Mouse (Mus musculus) spleen, adult 2 months (tissue): Measurements from ENCODE around the gene Uts2. TPM values are rescaled to one million over a fixed set of nuclear protein-coding genes. Genes with fewer than 3 reads are reported as not detected.

Experiments used
- DNase-seq, 2 experiments: peaks; one replicate each; pipeline versions ENCODE4 v3.0.0 to v3.0.0-alpha.2; 2012 to 2021; ENCODE audit warnings: low spot score in 2 of 2, low read depth in 1 of 2
- H3K27ac ChIP-seq: fragments of 200-500 bp; 2 replicates; pipeline ENCODE4 v1.5.1; 2012; ENCODE audit warnings: low read length, inconsistent platforms; ENCODE audit not compliant: insufficient read depth
- H3K27me3 ChIP-seq: fragments of 200-500 bp; 2 replicates; pipeline ENCODE4 v1.6.1; 2012; ENCODE audit warnings: mild to moderate bottlenecking, moderate library complexity, low read length, inconsistent platforms; ENCODE audit not compliant: control insufficient read depth, insufficient read depth
- H3K36me3 ChIP-seq: fragments of 200-500 bp; 2 replicates; pipeline ENCODE4 v1.6.1; 2012; ENCODE audit warnings: mild to moderate bottlenecking, low read length, inconsistent platforms; ENCODE audit not compliant: control insufficient read depth, insufficient read depth
- H3K4me1 ChIP-seq: fragments of 200-500 bp; 2 replicates; pipeline ENCODE4 v1.6.1; 2011; ENCODE audit warnings: inconsistent platforms; ENCODE audit not compliant: control insufficient read depth, insufficient read depth, insufficient read length
- H3K4me3 ChIP-seq: fragments of 200-500 bp; 2 replicates; pipeline ENCODE4 v1.5.1; 2011; ENCODE audit warnings: mild to moderate bottlenecking, inconsistent platforms; ENCODE audit not compliant: insufficient read depth, insufficient read length; ENCODE audit errors: extremely low read depth
- CTCF ChIP-seq: fragments of 200-500 bp; IDR thresholded peaks from 2 replicates; pipeline ENCODE4 v1.5.1; 2011; ENCODE audit warnings: mild to moderate bottlenecking, inconsistent platforms; ENCODE audit not compliant: insufficient read depth, insufficient read length, insufficient replicate concordance; ENCODE audit errors: extremely low read depth
- POLR2A ChIP-seq: fragments of 200-500 bp; IDR thresholded peaks from 2 replicates; pipeline ENCODE4 v1.6.1; 2011; ENCODE audit warnings: low read depth, low read length, inconsistent platforms
- WGBS: fragments of 180-500 bp; shearing (Covaris S2); methylation state at CpG from one replicate; pipeline ENCODE4 v1.1.7; 2018; 5-methylcytosine and 5-hydroxymethylcytosine counted together
- polyA plus RNA-seq: library from polyadenylated mRNA; depleted of rRNA; stranded (reverse); fragments of >200 nt; gene quantifications from 2 replicates; pipeline ENCODE4 v1.2.3, GENCODE M21; 2012; rRNA removed

The Uts2 gene
- polyA plus RNA-seq = not detected in 2 replicates

DNA sequence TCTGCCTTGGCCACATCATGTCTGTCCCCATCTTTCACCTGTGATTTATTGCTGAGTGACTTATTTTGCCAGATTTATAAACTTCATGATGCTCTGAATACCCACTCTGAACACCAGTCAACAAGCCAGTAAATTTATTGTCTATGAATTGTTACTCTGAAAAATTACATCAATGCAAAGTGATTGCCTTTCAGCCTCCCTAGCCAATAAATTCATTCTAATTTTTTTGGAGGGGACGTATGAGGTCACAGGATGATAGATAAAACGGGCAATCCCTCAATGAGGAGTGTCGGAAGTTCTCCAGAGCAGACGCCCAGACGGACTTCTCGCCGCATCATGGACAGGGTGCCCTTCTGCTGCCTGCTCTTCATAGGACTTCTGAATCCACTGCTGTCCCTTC lies at the start of gene Uts2:
Gene Uts2, plus strand, starts transcription at position 301 of the 400 bp plus-strand sequence.
- Histone ChIP-seq H3K27me3 (no peaks in the 10 kb centered on the region), H3K27ac (no peak within 1 kb of the TSS), H3K4me3 (no peak within 1 kb of the TSS), H3K4me1 (no peaks in the 10 kb centered on the region), H3K36me3 (no peaks in the 10 kb centered on the region)
- DNase-seq = no peak
- TF ChIP-seq POLR2A (no peak), CTCF (no peak)
- 91% methylated on average over 7 of the region's 7 CpGs for WGBS

DNA sequence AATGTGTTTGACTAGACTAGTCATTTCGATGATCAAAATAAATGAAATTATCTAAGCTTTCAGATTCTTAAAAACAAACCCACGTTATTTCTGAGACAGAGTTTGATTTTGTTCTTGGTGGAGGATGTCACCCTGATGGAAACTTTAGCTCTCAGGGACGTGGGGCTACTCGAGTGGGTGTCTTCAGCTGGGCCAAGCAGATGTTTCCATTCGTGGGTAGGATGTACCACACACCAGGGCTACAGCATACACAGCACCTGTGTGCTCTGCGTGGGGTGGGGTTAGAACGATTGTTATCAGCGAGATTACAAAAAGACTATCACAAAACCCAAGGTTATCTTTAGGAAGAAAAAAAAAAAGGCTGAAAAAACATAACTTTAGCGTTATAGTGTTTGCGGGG lies 45.9 kb upstream of the Uts2 start:
- Histone ChIP-seq H3K4me3 (no peak overlapping the region), H3K27me3 (no peaks in the 10 kb centered on the region), H3K4me1 (no peaks in the 10 kb centered on the region), H3K27ac (no peak overlapping the region), H3K36me3 (no peaks in the 10 kb centered on the region)
- TF ChIP-seq CTCF (no peak), POLR2A (no peak)
- DNase-seq = no peak
- WGBS = 59% methylated on average over 10 of the region's 10 CpGs

DNA sequence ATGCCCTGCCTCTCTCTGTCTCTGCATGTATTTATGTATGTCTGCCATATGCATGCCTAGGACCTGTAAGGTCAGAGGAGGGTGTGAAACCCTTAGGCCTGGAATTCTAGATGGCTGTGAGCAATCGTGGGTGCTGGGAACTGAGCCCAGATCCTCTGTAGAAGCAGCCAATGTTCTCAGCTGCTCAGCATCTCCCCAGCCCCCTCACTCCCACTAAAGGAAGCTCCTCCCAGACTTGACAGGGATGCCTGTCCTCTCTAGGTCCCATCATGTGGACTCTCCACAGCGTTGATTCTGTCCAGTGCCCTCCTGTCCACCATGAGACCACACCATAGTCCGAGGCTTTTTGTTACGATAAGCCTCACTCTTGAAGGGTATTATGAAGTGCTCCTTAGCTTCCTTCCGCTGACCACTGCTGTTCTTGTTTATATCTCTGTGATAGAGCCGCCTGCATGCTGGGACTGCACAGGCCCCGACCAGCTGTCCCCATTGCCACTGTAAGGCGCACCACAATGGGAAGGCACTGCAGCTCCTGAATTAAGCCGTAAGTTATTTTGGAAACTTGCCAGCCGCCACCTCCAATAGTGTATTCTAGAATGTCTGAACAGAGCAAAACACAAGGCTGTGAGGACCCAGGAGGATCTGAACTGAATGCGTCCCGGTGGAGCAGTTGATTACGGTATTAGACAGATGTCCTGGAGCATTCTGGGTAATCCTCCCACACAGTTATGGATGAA lies 40.4 kb upstream of the Uts2 start:
- H3K36me3 ChIP-seq = no peaks in the 10 kb centered on the region
- WGBS = 83% methylated on average over 13 of the region's 13 CpGs
- H3K27me3 ChIP-seq = no peaks in the 10 kb centered on the region
- TF ChIP-seq CTCF (no peak), POLR2A (no peak)
- H3K4me1 ChIP-seq = no peaks in the 10 kb centered on the region
- no peak overlapping the region for H3K4me3 ChIP-seq
- DNase-seq = no peak
- no peak overlapping the region for H3K27ac ChIP-seq

DNA sequence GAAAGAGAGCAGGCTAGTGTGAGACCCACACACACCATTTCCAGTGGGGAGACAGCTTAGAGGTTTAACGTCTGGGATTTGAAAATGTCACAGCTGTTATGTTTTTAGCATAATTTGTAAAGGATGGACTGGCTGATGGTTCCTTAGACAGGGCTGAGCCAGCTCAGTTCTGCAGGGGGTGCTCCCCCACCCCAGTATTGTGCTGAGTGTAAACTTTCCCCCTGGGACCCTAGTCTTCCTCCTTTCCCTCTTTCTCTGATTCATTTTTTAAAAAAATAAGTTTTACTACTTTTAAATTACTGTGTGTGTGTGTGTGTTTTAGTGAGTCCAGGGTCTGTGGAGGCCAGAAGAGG lies 39.8 kb upstream of the Uts2 start:
- Histone ChIP-seq H3K4me3 (no peak overlapping the region), H3K4me1 (no peaks in the 10 kb centered on the region), H3K27ac (no peak overlapping the region), H3K27me3 (no peaks in the 10 kb centered on the region), H3K36me3 (no peaks in the 10 kb centered on the region)
- WGBS = 71% methylated on average over 1 of the region's 1 CpGs
- DNase-seq = no peak
- no peak for TF ChIP-seq POLR2A
- no peak for TF ChIP-seq CTCF

DNA sequence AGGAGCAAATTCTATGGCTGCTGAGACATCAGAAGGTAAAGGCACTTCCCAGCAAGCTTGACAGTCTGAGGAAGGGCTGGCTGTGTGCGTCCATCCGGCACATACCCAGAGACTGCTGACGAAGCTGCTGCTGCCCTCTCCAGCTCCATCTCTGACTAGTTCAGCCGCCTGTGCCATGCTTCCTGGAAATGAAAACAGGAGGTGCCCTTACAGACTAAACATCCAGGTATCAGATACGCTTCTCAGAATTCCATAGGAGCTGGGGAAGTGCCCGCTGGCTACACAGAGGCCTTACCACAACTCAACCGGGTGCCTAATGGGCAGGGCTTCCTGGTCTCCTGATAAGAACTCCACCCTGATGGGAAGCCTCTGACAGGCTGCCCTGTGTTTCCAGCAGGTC lies 38.4 kb upstream of the Uts2 start:
- Histone ChIP-seq H3K4me3 (no peak overlapping the region), H3K27ac (no peak overlapping the region), H3K36me3 (no peaks in the 10 kb centered on the region), H3K27me3 (no peaks in the 10 kb centered on the region), H3K4me1 (no peaks in the 10 kb centered on the region)
- no peak for DNase-seq
- no peak for TF ChIP-seq CTCF
- no peak for TF ChIP-seq POLR2A
- 73% methylated on average over 7 of the region's 7 CpGs for WGBS

DNA sequence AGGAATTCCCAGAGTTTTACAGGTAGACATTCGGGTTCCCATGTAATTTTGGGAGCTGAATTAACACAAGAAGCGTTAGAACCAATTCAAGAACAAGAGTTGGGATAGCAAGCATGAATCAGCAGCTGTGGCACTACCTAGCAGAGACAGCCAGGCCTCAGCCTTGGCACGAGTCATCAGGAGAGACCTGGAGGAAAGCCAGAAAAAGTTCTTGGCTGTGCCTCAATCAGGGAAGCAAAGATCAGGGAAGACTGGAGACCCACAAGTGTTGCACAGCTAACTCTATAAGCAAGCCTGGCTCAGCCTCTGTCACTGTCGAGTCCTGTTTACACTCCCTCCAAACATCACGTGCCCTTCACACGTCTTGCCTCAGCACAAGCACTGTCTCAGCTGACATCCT lies 34.7 kb upstream of the Uts2 start:
- TF ChIP-seq CTCF = no peak
- TF ChIP-seq POLR2A = no peak
- Histone ChIP-seq H3K36me3 (no peaks in the 10 kb centered on the region), H3K4me3 (no peak overlapping the region), H3K4me1 (no peaks in the 10 kb centered on the region), H3K27me3 (no peaks in the 10 kb centered on the region), H3K27ac (no peak overlapping the region)
- no peak for DNase-seq
- 63% methylated on average over 6 of the region's 6 CpGs for WGBS

DNA sequence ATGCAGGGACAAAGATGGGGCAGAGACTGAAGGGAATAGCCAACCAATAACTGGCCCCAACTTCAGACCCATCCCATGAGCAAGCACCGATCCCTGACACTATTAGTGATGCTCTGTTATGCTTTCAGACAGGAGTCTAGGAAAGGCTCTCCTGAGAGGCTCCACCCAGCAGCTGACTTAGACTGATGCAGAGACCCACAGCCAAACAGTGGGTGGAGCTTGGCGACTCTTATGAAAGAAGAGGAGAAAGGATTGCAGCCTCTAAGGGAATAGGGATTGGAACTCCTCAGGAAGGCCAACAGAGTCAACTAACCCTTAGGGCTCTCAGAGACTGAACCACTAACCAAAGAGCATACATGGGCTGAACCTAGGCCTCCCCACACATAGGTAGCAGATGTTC lies 33.2 kb upstream of the Uts2 start:
- Histone ChIP-seq H3K36me3 (no peaks in the 10 kb centered on the region), H3K27ac (no peak overlapping the region), H3K4me3 (no peak overlapping the region), H3K4me1 (no peaks in the 10 kb centered on the region), H3K27me3 (no peaks in the 10 kb centered on the region)
- TF ChIP-seq CTCF = no peak
- no peak for TF ChIP-seq POLR2A
- 71% methylated on average over 2 of the region's 2 CpGs for WGBS
- no peak for DNase-seq
